In genomic region chr5:33335977-33336360, GRCm38 (mm10) we compare ENCODE assay signal across 8 mouse cellular contexts. TPM values are rescaled to one million over a fixed set of nuclear protein-coding genes. Genes with fewer than 3 reads are reported as not detected.
DNase-seq lines count a peak whose midpoint lies in the region; ATAC-seq and TF ChIP-seq lines count a peak whose summit lies in the region.

No protein-coding gene starts in this region.

- no peak for TF ChIP-seq EP300 in liver, embryonic 14.5 days (IDR thresholded peaks at IDR 0.05; ENCODE audit: low read depth)

- peak overlapping the region; percentile 94 for H3K27ac ChIP-seq in forebrain, embryonic 10.5 days
- H3K27ac ChIP-seq in hindbrain, embryonic 12.5 days: peak overlapping the region; percentile 77
- H3K27ac ChIP-seq in liver, embryonic 14.5 days: peak overlapping the region; percentile 24

- peak; percentile 74 for DNase-seq in embryo, embryonic 10 days (ENCODE audit: low spot score)
- DNase-seq in embryo, embryonic 9.5 days (ENCODE audit: extremely low spot score): no peak
- DNase-seq in MEL-GATA-1-ER (ENCODE audit: extremely low read depth, low read depth): peak; percentile 39
- DNase-seq in forebrain, embryonic 10.5 days (ENCODE audit: extremely low spot score, low spot score): peak; percentile 37
- DNase-seq in liver, embryonic 14.5 days (ENCODE audit: low read depth in 3 of 3, low spot score in 3 of 3): peak in 1 of 3 experiments; percentile 46
- peak; percentile 66 for DNase-seq in testis, postnatal 10 days (ENCODE audit: low spot score)

- TF ChIP-seq POLR2A in myocyte (IDR thresholded peaks at IDR 0.05; ENCODE audit: insufficient read length, low read depth): peak; percentile 33

- H3K4me3 ChIP-seq in forebrain, embryonic 10.5 days: peak overlapping the region; percentile 66
- peak overlapping the region; percentile 100 for H3K4me3 ChIP-seq in hindbrain, embryonic 12.5 days
- H3K4me3 ChIP-seq in liver, embryonic 14.5 days (ENCODE audit: insufficient read depth in 1 of 2, low read depth in 2 of 2, low read length in 2 of 2): peak overlapping the region; percentile 70 to 90
- H3K4me3 ChIP-seq in myocyte: peak overlapping the region; percentile 72

- H3K36me3 ChIP-seq in forebrain, embryonic 10.5 days (replicated peaks): peaks cover 32% of the 10 kb centered on the region
- peaks cover 5% of the 10 kb centered on the region; the same call in 1 of the 2 replicates for H3K36me3 ChIP-seq in hindbrain, embryonic 12.5 days
- peaks cover 2% of the 10 kb centered on the region; the same call in 1 of the 2 replicates for H3K36me3 ChIP-seq in liver, embryonic 14.5 days (replicated peaks; ENCODE audit: control insufficient read depth, insufficient read depth, low read depth)
- peaks cover 4% of the 10 kb centered on the region for H3K36me3 ChIP-seq in myocyte (ENCODE audit: control insufficient read depth, insufficient read depth)

- H3K4me2 ChIP-seq in hindbrain, embryonic 12.5 days (replicated peaks): peak overlapping the region; percentile 96
- H3K4me2 ChIP-seq in liver, embryonic 14.5 days (ENCODE audit: low read depth): peak overlapping the region; percentile 81
- H3K4me2 ChIP-seq in myocyte (ENCODE audit: low read depth): peak overlapping the region; percentile 79

- no peaks in the 10 kb centered on the region for H3K27me3 ChIP-seq in forebrain, embryonic 10.5 days (ENCODE audit: poor library complexity, severe bottlenecking)
- H3K27me3 ChIP-seq in hindbrain, embryonic 12.5 days: no peaks in the 10 kb centered on the region
- H3K27me3 ChIP-seq in liver, embryonic 14.5 days (ENCODE audit: control insufficient read depth, insufficient read depth, low read length): no peaks in the 10 kb centered on the region
- no peaks in the 10 kb centered on the region for H3K27me3 ChIP-seq in myocyte (ENCODE audit: control insufficient read depth, insufficient read depth, insufficient read length)

- H3K9me3 ChIP-seq in forebrain, embryonic 10.5 days: peaks cover 10% of the 10 kb centered on the region
- H3K9me3 ChIP-seq in hindbrain, embryonic 12.5 days (replicated peaks): no peaks in the 10 kb centered on the region
- no peaks in the 10 kb centered on the region for H3K9me3 ChIP-seq in liver, embryonic 14.5 days (ENCODE audit: control insufficient read depth, low read length)

- peaks cover 18% of the 10 kb centered on the region for H3K4me1 ChIP-seq in forebrain, embryonic 10.5 days
- peaks cover 18% of the 10 kb centered on the region for H3K4me1 ChIP-seq in hindbrain, embryonic 12.5 days
- peaks cover 10 to 16% of the 10 kb centered on the region in 2 experiments for H3K4me1 ChIP-seq in liver, embryonic 14.5 days (replicated peaks; ENCODE audit: control insufficient read depth in 2 of 2, insufficient read depth in 2 of 2, low read length in 1 of 2)

- H3ac ChIP-seq in myocyte (ENCODE audit: control insufficient read depth, insufficient read length): peak overlapping the region; percentile 97

- no peak for TF ChIP-seq CTCF in liver, embryonic 14.5 days (IDR thresholded peaks at IDR 0.05; ENCODE audit: low read depth)

- whole genome bisulfite sequencing in forebrain, embryonic 10.5 days: under 1% methylated on average over 30 of the region's 31 CpGs
- WGBS in hindbrain, embryonic 12.5 days: under 1% methylated on average over 28 of the region's 31 CpGs
- under 1% methylated on average over 29 of the region's 31 CpGs for WGBS in liver, embryonic 14.5 days (ENCODE audit: insufficient replicate concordance)

- peaks cover 53% of the 10 kb centered on the region for H3K79me2 ChIP-seq in myocyte (ENCODE audit: control insufficient read depth, insufficient read depth)

- ATAC-seq in hindbrain, embryonic 12.5 days (ENCODE audit: low FRiP score): no peak; the same call in 1 of the 2 replicates
- peak; percentile 36 for ATAC-seq in liver, embryonic 14.5 days (ENCODE audit: insufficient read depth)

- H3K9ac ChIP-seq in hindbrain, embryonic 12.5 days: peak overlapping the region; percentile 98
- H3K9ac ChIP-seq in liver, embryonic 14.5 days (replicated peaks): peak overlapping the region; percentile 90

TF ChIP-seq in myocyte, 11 proteins besides CTCF, POLR2A, EP300 and RAD21:
- TF ChIP-seq MYOG (IDR thresholded peaks at IDR 0.05; ENCODE audit: control insufficient read depth in 1 of 3, insufficient read depth in 1 of 3, insufficient read length in 2 of 3, low read depth in 2 of 3) (no peak), MYOD1 (IDR thresholded peaks at IDR 0.05; ENCODE audit: control insufficient read depth in 1 of 3, insufficient read length in 2 of 3, low read depth in 2 of 3) (no peak), TCF12 (IDR thresholded peaks at IDR 0.05; ENCODE audit: insufficient read depth, poor library complexity, severe bottlenecking) (no peak), POLR2AphosphoS2 (IDR thresholded peaks at IDR 0.05; ENCODE audit: insufficient read length, low read depth) (no peak), SRF (IDR thresholded peaks at IDR 0.05; ENCODE audit: control insufficient read depth, insufficient read length, low read depth) (no peak), CEBPB (IDR thresholded peaks at IDR 0.05; ENCODE audit: insufficient read depth, poor library complexity, severe bottlenecking) (no peak)

RNA-seq across cellular contexts. Expression of gene Maea, which starts 0.7 kb away (rescaled TPM):
- 151 and 157 TPM in 2 replicates for polyA plus RNA-seq in forebrain, embryonic 10.5 days (2016; fragmentation: Nextera tagmentation; extraction: Ambion mirVana)
- 123 and 127 TPM in 2 replicates for polyA plus RNA-seq in hindbrain, embryonic 12.5 days (2016; fragmentation: Nextera tagmentation; extraction: Ambion mirVana)
- 47.2 and 54.4 TPM in 2 replicates for polyA plus RNA-seq in liver, embryonic 14.5 days (2012; rRNA removed)
- 40.0 and 46.1 TPM in 2 replicates for polyA plus RNA-seq in liver, embryonic 14.5 days (2014; fragmentation: Nextera tagmentation; extraction: Ambion mirVana)
- 114 TPM for polyA plus RNA-seq in myocyte (2012; fragmentation: generic; extraction: Trizol)

RNA-seq across cellular contexts. Expression of gene Uvssa, which starts 42.4 kb away (rescaled TPM):
- polyA plus RNA-seq in forebrain, embryonic 10.5 days (2016; fragmentation: Nextera tagmentation; extraction: Ambion mirVana): 6.6 and 7.0 TPM in 2 replicates
- polyA plus RNA-seq in hindbrain, embryonic 12.5 days (2016; fragmentation: Nextera tagmentation; extraction: Ambion mirVana): 10.3 and 10.4 TPM in 2 replicates
- 1.5 and 2.2 TPM in 2 replicates for polyA plus RNA-seq in liver, embryonic 14.5 days (2012; rRNA removed)
- polyA plus RNA-seq in liver, embryonic 14.5 days (2014; fragmentation: Nextera tagmentation; extraction: Ambion mirVana): 1.5 and 2.1 TPM in 2 replicates
- 1.6 TPM for polyA plus RNA-seq in myocyte (2012; fragmentation: generic; extraction: Trizol)

Comparison
In these comparisons a context has a peak if more than half of its experiments do, and no peak if none do; other contexts are left out.
1. H3K27ac ChIP-seq: peak in every context shown above with its lines; median percentile 94 in forebrain, embryonic 10.5 days; 77 in hindbrain, embryonic 12.5 days; 24 in liver, embryonic 14.5 days.